Mouse (Mus musculus): ENCODE results near the gene Mast4. TPM values are rescaled to one million over a fixed set of nuclear protein-coding genes. Genes with fewer than 3 reads are reported as not detected.

Mast4 gene
- total RNA-seq, 1 experiment from 2014 or later: 18.8 TPM

- peak; percentile 37 to 51; a peak in 2 of 4 replicates for ATAC-seq (replicated peaks in 1 of 2; ENCODE audit: insufficient read depth in 1 of 2, low FRiP score in 2 of 2, low TSS enrichment in 1 of 2, low read depth in 1 of 2, poor library complexity in 2 of 2, severe bottlenecking in 2 of 2)
These were observed 160.6 kb downstream of the Mast4 start for GRCm38 (mm10) chr13:103173545-103174182.

GRCm38 (mm10) chr13:103151944-103152343, 182.4 kb downstream of the Mast4 start:
- no peak for ATAC-seq (replicated peaks in 1 of 2; ENCODE audit: insufficient read depth in 1 of 2, low FRiP score in 2 of 2, low TSS enrichment in 1 of 2, low read depth in 1 of 2, poor library complexity in 2 of 2, severe bottlenecking in 2 of 2)

- no peak for ATAC-seq (replicated peaks in 1 of 2; ENCODE audit: insufficient read depth in 1 of 2, low FRiP score in 2 of 2, low TSS enrichment in 1 of 2, low read depth in 1 of 2, poor library complexity in 2 of 2, severe bottlenecking in 2 of 2)
These were observed 183.1 kb downstream of the Mast4 start for GRCm38 (mm10) chr13:103151171-103151570.

GRCm38 (mm10) chr13:103150671-103151070, 183.6 kb downstream of the Mast4 start:
- no peak for ATAC-seq (replicated peaks in 1 of 2; ENCODE audit: insufficient read depth in 1 of 2, low FRiP score in 2 of 2, low TSS enrichment in 1 of 2, low read depth in 1 of 2, poor library complexity in 2 of 2, severe bottlenecking in 2 of 2)

GRCm38 (mm10) chr13:103149415-103149814, 184.9 kb downstream of the Mast4 start:
- no peak for ATAC-seq (replicated peaks in 1 of 2; ENCODE audit: insufficient read depth in 1 of 2, low FRiP score in 2 of 2, low TSS enrichment in 1 of 2, low read depth in 1 of 2, poor library complexity in 2 of 2, severe bottlenecking in 2 of 2)

GRCm38 (mm10) chr13:103144343-103144742, 190.0 kb downstream of the Mast4 start:
- ATAC-seq (replicated peaks in 1 of 2; ENCODE audit: insufficient read depth in 1 of 2, low FRiP score in 2 of 2, low TSS enrichment in 1 of 2, low read depth in 1 of 2, poor library complexity in 2 of 2, severe bottlenecking in 2 of 2): 0 out of 4 replicates have a peak, but pooled peaks have one; percentile 22 to 36

GRCm38 (mm10) chr13:103141304-103141703, 193.0 kb downstream of the Mast4 start:
- no peak for ATAC-seq (replicated peaks in 1 of 2; ENCODE audit: insufficient read depth in 1 of 2, low FRiP score in 2 of 2, low TSS enrichment in 1 of 2, low read depth in 1 of 2, poor library complexity in 2 of 2, severe bottlenecking in 2 of 2)

GRCm38 (mm10) chr13:103140051-103140450, 194.2 kb downstream of the Mast4 start:
- ATAC-seq (replicated peaks in 1 of 2; ENCODE audit: insufficient read depth in 1 of 2, low FRiP score in 2 of 2, low TSS enrichment in 1 of 2, low read depth in 1 of 2, poor library complexity in 2 of 2, severe bottlenecking in 2 of 2): no peak

GRCm38 (mm10) chr13:103138298-103138697, 196.0 kb downstream of the Mast4 start:
- ATAC-seq (replicated peaks in 1 of 2; ENCODE audit: insufficient read depth in 1 of 2, low FRiP score in 2 of 2, low TSS enrichment in 1 of 2, low read depth in 1 of 2, poor library complexity in 2 of 2, severe bottlenecking in 2 of 2): no peak

- ATAC-seq (replicated peaks in 1 of 2; ENCODE audit: insufficient read depth in 1 of 2, low FRiP score in 2 of 2, low TSS enrichment in 1 of 2, low read depth in 1 of 2, poor library complexity in 2 of 2, severe bottlenecking in 2 of 2): no peak
These were observed 198.9 kb downstream of the Mast4 start for GRCm38 (mm10) chr13:103135224-103135883.

GRCm38 (mm10) chr13:103131781-103132180, 202.5 kb downstream of the Mast4 start:
- no peak for ATAC-seq (replicated peaks in 1 of 2; ENCODE audit: insufficient read depth in 1 of 2, low FRiP score in 2 of 2, low TSS enrichment in 1 of 2, low read depth in 1 of 2, poor library complexity in 2 of 2, severe bottlenecking in 2 of 2)

- ATAC-seq (replicated peaks in 1 of 2; ENCODE audit: insufficient read depth in 1 of 2, low FRiP score in 2 of 2, low TSS enrichment in 1 of 2, low read depth in 1 of 2, poor library complexity in 2 of 2, severe bottlenecking in 2 of 2): no peak
These were observed 205.0 kb downstream of the Mast4 start for GRCm38 (mm10) chr13:103129130-103129797.

- no peak for ATAC-seq (replicated peaks in 1 of 2; ENCODE audit: insufficient read depth in 1 of 2, low FRiP score in 2 of 2, low TSS enrichment in 1 of 2, low read depth in 1 of 2, poor library complexity in 2 of 2, severe bottlenecking in 2 of 2)
These were observed 205.6 kb downstream of the Mast4 start for GRCm38 (mm10) chr13:103128729-103129128.

GRCm38 (mm10) chr13:103127594-103127993, 206.7 kb downstream of the Mast4 start:
- ATAC-seq (replicated peaks in 1 of 2; ENCODE audit: insufficient read depth in 1 of 2, low FRiP score in 2 of 2, low TSS enrichment in 1 of 2, low read depth in 1 of 2, poor library complexity in 2 of 2, severe bottlenecking in 2 of 2): no peak

- ATAC-seq (replicated peaks in 1 of 2; ENCODE audit: insufficient read depth in 1 of 2, low FRiP score in 2 of 2, low TSS enrichment in 1 of 2, low read depth in 1 of 2, poor library complexity in 2 of 2, severe bottlenecking in 2 of 2): no peak
These were observed 210.6 kb downstream of the Mast4 start for GRCm38 (mm10) chr13:103123716-103124115.

GRCm38 (mm10) chr13:103121796-103122792, 212.2 kb downstream of the Mast4 start:
- ATAC-seq (replicated peaks in 1 of 2; ENCODE audit: insufficient read depth in 1 of 2, low FRiP score in 2 of 2, low TSS enrichment in 1 of 2, low read depth in 1 of 2, poor library complexity in 2 of 2, severe bottlenecking in 2 of 2): no peak

- peak in 1 of 2 experiments; percentile 51; a peak in 1 of 4 replicates for ATAC-seq (replicated peaks in 1 of 2; ENCODE audit: insufficient read depth in 1 of 2, low FRiP score in 2 of 2, low TSS enrichment in 1 of 2, low read depth in 1 of 2, poor library complexity in 2 of 2, severe bottlenecking in 2 of 2)
These were observed 213.6 kb downstream of the Mast4 start for GRCm38 (mm10) chr13:103120669-103121131.

All from hematopoietic stem cell, adult 5-6 weeks (primary cell).